Mouse (Mus musculus) kidney, embryonic 14.5 days (tissue): Measurements from ENCODE around the gene Gm21721. TPM values are rescaled to one million over a fixed set of nuclear protein-coding genes. Genes with fewer than 3 reads are reported as not detected.
"Not testable (repeated sequence)": the region's sequence is repeated elsewhere in the genome, so short reads cannot be mapped to it uniquely, and the experiment has no call there.

Source experiments
- ATAC-seq: fragments of 200-750 bp; cut with Nextera tagmentation; 2 replicates; pipeline ENCODE4 v1.8.0; 2017; ENCODE audit warnings: moderate number of reproducible peaks, mild to moderate bottlenecking, moderate TSS enrichment, moderate library complexity; ENCODE audit not compliant: low FRiP score, low TSS enrichment
- H3K27ac ChIP-seq: fragments of 300-500 bp; sonication (generic); 2 replicates; pipeline ENCODE4 v1.5.1; 2014; ENCODE audit warnings: low read depth, mild to moderate bottlenecking, low read length, moderate library complexity, mixed read lengths
- H3K27me3 ChIP-seq: fragments of 300-500 bp; sonication (generic); 2 replicates; pipeline ENCODE4 v1.6.1; 2014; ENCODE audit warnings: mild to moderate bottlenecking, low read length; ENCODE audit not compliant: control insufficient read depth, insufficient read depth
- H3K36me3 ChIP-seq: fragments of 300-500 bp; sonication (generic); 2 replicates; pipeline ENCODE4 v1.6.1; 2014; ENCODE audit warnings: low read length, mixed read lengths; ENCODE audit not compliant: control insufficient read depth, insufficient read depth
- H3K4me1 ChIP-seq: fragments of 300-500 bp; sonication (generic); 2 replicates; pipeline ENCODE4 v1.6.1; 2014; ENCODE audit warnings: low read length, mixed read lengths; ENCODE audit not compliant: control insufficient read depth, insufficient read depth
- H3K4me2 ChIP-seq: fragments of 300-500 bp; sonication (generic); replicated peaks from 2 replicates; pipeline ENCODE4 v1.6.1; 2014; ENCODE audit warnings: low read depth, mild to moderate bottlenecking, low read length
- H3K4me3 ChIP-seq: fragments of 300-500 bp; sonication (generic); 2 replicates; pipeline ENCODE4 v1.5.1; 2014; ENCODE audit warnings: mild to moderate bottlenecking, low read length
- H3K9ac ChIP-seq: fragments of 300-500 bp; sonication (generic); 2 replicates; pipeline ENCODE4 v1.6.1; 2014; ENCODE audit warnings: low read depth, mild to moderate bottlenecking, low read length, moderate library complexity
- H3K9me3 ChIP-seq: fragments of 300-500 bp; sonication (generic); 2 replicates; pipeline ENCODE4 v1.6.1; 2016; ENCODE audit warnings: low read length; ENCODE audit not compliant: control insufficient read depth
- WGBS: fragments of 180-500 bp; shearing (Covaris S2); extraction: QIAGEN DNeasy Blood & Tissue Kit; methylation state at CpG from one replicate; pipeline ENCODE4 v1.1.7; 2014; 5-methylcytosine and 5-hydroxymethylcytosine counted together
- polyA plus RNA-seq: library from polyadenylated mRNA; unstranded; fragments of >200 nt; fragmentation: Nextera tagmentation; extraction: Ambion mirVana; gene quantifications from 2 replicates; pipeline ENCODE4 v1.2.1, GENCODE M21; 2014

Gm21721 gene
- not detected in 2 replicates for polyA plus RNA-seq

DNA sequence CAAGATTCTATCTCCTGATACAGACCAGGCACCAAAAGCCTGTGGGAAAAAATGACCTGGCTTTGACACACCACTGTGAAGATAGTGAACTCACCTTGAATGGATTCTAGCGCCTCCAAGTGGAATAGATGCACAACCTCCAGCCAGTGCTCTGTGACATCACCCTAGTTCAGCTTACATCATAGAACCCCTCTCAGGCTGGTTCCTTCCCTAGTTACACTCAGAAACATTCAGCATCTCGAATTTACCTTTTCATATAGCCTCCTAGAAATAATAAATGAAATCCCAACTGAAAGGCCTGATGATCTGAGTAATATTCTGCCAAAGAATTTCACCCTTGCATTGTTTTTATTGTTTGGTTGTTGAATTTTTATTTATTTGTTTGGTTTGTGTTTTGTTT lies at the start of gene Gm21721:
Gene Gm21721, minus strand, starts transcription at position 101 of the 400 bp plus-strand sequence.
- no CpG with 5 or more reads among the region's 2 CpGs for WGBS
- ATAC-seq: not testable (repeated sequence)

More for the DNA sequence above, at the start of gene Gm21721:
- not testable (repeated sequence) for H3K4me2 ChIP-seq, H3K4me1 ChIP-seq, H3K4me3 ChIP-seq, H3K27ac ChIP-seq, H3K9me3 ChIP-seq, H3K36me3 ChIP-seq, H3K27me3 ChIP-seq, H3K9ac ChIP-seq

Other genes with a start within 250 kb of the Gm21721 start
- gene Gm21292, start 68.3 kb downstream of the Gm21721 start, polyA plus RNA-seq: not detected in 2 replicates
- gene Gm21812, start 145.0 kb upstream of the Gm21721 start, polyA plus RNA-seq: not detected in 2 replicates
- not detected in 2 replicates for gene Gm21874, start 214.0 kb upstream of the Gm21721 start, polyA plus RNA-seq